Mouse (Mus musculus) bone marrow, adult 2 months (tissue): ENCODE results near the gene 1700029J07Rik.

Experiments used
- CTCF ChIP-seq: fragments of 200-500 bp; IDR thresholded peaks from 2 replicates; pipeline ENCODE4 v1.5.1; 2011; ENCODE audit warnings: low read length, control low read depth; ENCODE audit not compliant: control insufficient read depth, insufficient read depth
- POLR2A ChIP-seq: fragments of 200-500 bp; IDR thresholded peaks from 2 replicates; pipeline ENCODE4 v1.6.1; 2011; ENCODE audit warnings: low read depth, mild to moderate bottlenecking, control low read depth, low read length, borderline replicate concordance; ENCODE audit not compliant: control insufficient read depth

- TF ChIP-seq POLR2A (no peak), CTCF (no peak)
Measured at GRCm38 (mm10) chr8:45946283-45946682, 28.8 kb downstream of the 1700029J07Rik start.
